Comparison of ENCODE assay signal across 8 mouse cellular contexts in genomic region chr10:128536266-128536940, GRCm38 (mm10). TPM values are rescaled to one million over a fixed set of nuclear protein-coding genes. Genes with fewer than 3 reads are reported as not detected.
DNase-seq lines count a peak whose midpoint lies in the region; ATAC-seq and TF ChIP-seq lines count a peak whose summit lies in the region.

No protein-coding gene starts in this region.

- WGBS in hindbrain, postnatal 0 days, result 15% methylated on average over 18 of the region's 18 CpGs
- WGBS in macrophage (ENCODE audit: missing documents), result 13% methylated on average over 18 of the region's 18 CpGs

- peak; percentile 90 for TF ChIP-seq CTCF in gastrocnemius, adult 2 months (IDR thresholded peaks at IDR 0.05)
- peak; percentile 92 for TF ChIP-seq CTCF in hindbrain, postnatal 0 days (IDR thresholded peaks at IDR 0.05; ENCODE audit: low read depth)

- no peaks in the 10 kb centered on the region for H3K27me3 ChIP-seq in hindbrain, postnatal 0 days (ENCODE audit: insufficient read depth, low read length)

- H3K36me3 ChIP-seq in hindbrain, postnatal 0 days (ENCODE audit: insufficient read depth, low read length), result 0 out of 2 replicates have a peak, but pooled peaks cover 3% of the 10 kb centered on the region
- H3K36me3 ChIP-seq in macrophage (ENCODE audit: inconsistent target), result no peaks in the 10 kb centered on the region

- H3K27ac ChIP-seq in gastrocnemius, adult 2 months, result peak overlapping the region; percentile 77
- no peak overlapping the region for H3K27ac ChIP-seq in hindbrain, postnatal 0 days
- H3K27ac ChIP-seq in macrophage, result peak overlapping the region; percentile 85

- intact Hi-C loops in gastrocnemius, adult 2 months (cut with DNase I), result loop anchor here (1.0 to 5.0 kb wide), 3 partner anchors 17 to 77 kb away; partner anchors contain the start of gene Smarcc2

- H3K4me1 ChIP-seq in hindbrain, postnatal 0 days (ENCODE audit: insufficient read depth, low read length), result no peaks in the 10 kb centered on the region

- no peak overlapping the region; the same call in 1 of the 2 replicates for H3K9ac ChIP-seq in hindbrain, postnatal 0 days (replicated peaks; ENCODE audit: low read length)

- peak overlapping the region; percentile 57 for H3K4me3 ChIP-seq in gastrocnemius, adult 2 months
- 0 out of 2 replicates have a peak overlapping the region, but pooled peaks have one; percentile 9 for H3K4me3 ChIP-seq in hindbrain, postnatal 0 days (ENCODE audit: low read length)
- peak overlapping the region; percentile 12 for H3K4me3 ChIP-seq in macrophage (ENCODE audit: inconsistent target)

- ATAC-seq in activated CD4-positive, CD25-positive, alpha-beta regulatory T cell, adult 4 months, result peak; percentile 99
- ATAC-seq in common myeloid progenitor, adult 5-6 weeks (replicated peaks; ENCODE audit: low read depth, poor library complexity, severe bottlenecking), result peak; percentile 98
- ATAC-seq in hindbrain, postnatal 0 days, result peak; percentile 91

- H3K4me2 ChIP-seq in hindbrain, postnatal 0 days (ENCODE audit: low read depth, low read length), result peak overlapping the region; percentile 47

- H3K79me2 ChIP-seq in macrophage (ENCODE audit: inconsistent target), result no peaks in the 10 kb centered on the region

- H3K9me3 ChIP-seq in hindbrain, postnatal 0 days (ENCODE audit: low read length), result no peaks in the 10 kb centered on the region

- DNase-seq in gastrocnemius, adult 2 months, result peak; percentile 89
- DNase-seq in hindbrain, postnatal 0 days (ENCODE audit: low spot score), result peak; percentile 92
- peak; percentile 86 to 87 for DNase-seq in left cerebral cortex, adult 18-20 months (ENCODE audit: low spot score in 2 of 2)
- peak; percentile 79 for DNase-seq in retina, postnatal 7 days (ENCODE audit: low read depth, low spot score)
- peak; percentile 66 for DNase-seq in urinary bladder, adult 2 months (ENCODE audit: low spot score)

RNA-seq across cellular contexts. Expression of gene Esyt1, which starts 10.7 kb away (rescaled TPM):
- polyA plus RNA-seq in activated CD4-positive, CD25-positive, alpha-beta regulatory T cell, adult 4 months (2017; shearing (Covaris generic)), result 10 to 100 TPM; 77.5 to 80.7 TPM
- 70.9 and 76.6 TPM in 2 replicates for total RNA-seq in common myeloid progenitor, adult 5-6 weeks (2017)
- total RNA-seq in gastrocnemius, adult 2 months (2021), result 10 to 100 TPM; 13.7 to 14.3 TPM
- total RNA-seq in hindbrain, postnatal 0 days (2014; rRNA removed), result 22.9 and 29.0 TPM in 2 replicates
- polyA plus RNA-seq in hindbrain, postnatal 0 days (2015; fragmentation: Nextera tagmentation; extraction: Ambion mirVana), result 13.3 TPM in 2 replicates
- 10 to 100 TPM; 13.1 to 13.2 TPM for total RNA-seq in left cerebral cortex, adult 18-20 months (2021)
- 100 to 1,000 TPM in 18 of 26 experiments, 10 to 100 TPM in 8; 40.7 to 306 (median 194) TPM for total RNA-seq in macrophage (2018; cell fraction: chromatin; rRNA removed)
- total RNA-seq in macrophage (2018; cell fraction: cytosol; rRNA removed), result 100 to 1,000 TPM; 134 to 249 (median 192) TPM
- total RNA-seq in macrophage (2018; cell fraction: nucleus; rRNA removed), result 100 to 1,000 TPM; 133 to 347 (median 250) TPM
- 147 to 161 TPM (median 155 TPM) in 3 replicates for polyA plus RNA-seq in macrophage (2018)
- 56.9 and 61.6 TPM in 2 replicates for polyA plus RNA-seq in urinary bladder, adult 2 months (2012; rRNA removed)

RNA-seq across cellular contexts. Expression of gene Zc3h10, which starts 11.2 kb away (rescaled TPM):
- polyA plus RNA-seq in activated CD4-positive, CD25-positive, alpha-beta regulatory T cell, adult 4 months (2017; shearing (Covaris generic)), result 10 to 100 TPM in 1 of 2 experiments, 1 to 10 TPM in 1; 6.4 to 10.1 TPM
- 8.6 and 10.6 TPM in 2 replicates for total RNA-seq in common myeloid progenitor, adult 5-6 weeks (2017)
- total RNA-seq in gastrocnemius, adult 2 months (2021), result 1 to 10 TPM; 4.2 to 6.5 TPM
- total RNA-seq in hindbrain, postnatal 0 days (2014; rRNA removed), result 19.3 and 19.4 TPM in 2 replicates
- polyA plus RNA-seq in hindbrain, postnatal 0 days (2015; fragmentation: Nextera tagmentation; extraction: Ambion mirVana), result 12.5 and 13.8 TPM in 2 replicates
- 10 to 100 TPM; 15.9 to 20.7 TPM for total RNA-seq in left cerebral cortex, adult 18-20 months (2021)
- 10 to 100 TPM in 13 of 26 experiments, 1 to 10 TPM in 13; 4.7 to 15.2 (median 10.2) TPM for total RNA-seq in macrophage (2018; cell fraction: chromatin; rRNA removed)
- 10 to 100 TPM in 8 of 26 experiments, 1 to 10 TPM in 18; 6.1 to 12.6 (median 8.9) TPM for total RNA-seq in macrophage (2018; cell fraction: cytosol; rRNA removed)
- 10 to 100 TPM in 21 of 26 experiments, 1 to 10 TPM in 5; 7.0 to 15.7 (median 11.5) TPM for total RNA-seq in macrophage (2018; cell fraction: nucleus; rRNA removed)
- 6.7 to 13.0 TPM (median 9.6 TPM) in 3 replicates for polyA plus RNA-seq in macrophage (2018)
- polyA plus RNA-seq in urinary bladder, adult 2 months (2012; rRNA removed), result 12.5 TPM in 2 replicates

RNA-seq across cellular contexts. Expression of gene Rpl41, which starts 12.7 kb away (rescaled TPM):
- polyA plus RNA-seq in activated CD4-positive, CD25-positive, alpha-beta regulatory T cell, adult 4 months (2017; shearing (Covaris generic)), result 1,000 to 10,000 TPM; 5,950 to 7,803 TPM
- 3,010 and 3,037 TPM in 2 replicates for total RNA-seq in common myeloid progenitor, adult 5-6 weeks (2017)
- 1,000 to 10,000 TPM in 1 of 2 experiments, 100 to 1,000 TPM in 1; 932 to 1,025 TPM for total RNA-seq in gastrocnemius, adult 2 months (2021)
- total RNA-seq in hindbrain, postnatal 0 days (2014; rRNA removed), result 412 and 501 TPM in 2 replicates
- 2,609 and 2,618 TPM in 2 replicates for polyA plus RNA-seq in hindbrain, postnatal 0 days (2015; fragmentation: Nextera tagmentation; extraction: Ambion mirVana)
- 1,000 to 10,000 TPM; 1,493 to 1,582 TPM for total RNA-seq in left cerebral cortex, adult 18-20 months (2021)
- 100 to 1,000 TPM in 19 of 26 experiments, 10 to 100 TPM in 7; 49.0 to 397 (median 132) TPM for total RNA-seq in macrophage (2018; cell fraction: chromatin; rRNA removed)
- total RNA-seq in macrophage (2018; cell fraction: cytosol; rRNA removed), result 1,000 to 10,000 TPM; 2,339 to 5,146 (median 3,315) TPM
- 100 to 1,000 TPM; 236 to 704 (median 486) TPM for total RNA-seq in macrophage (2018; cell fraction: nucleus; rRNA removed)
- polyA plus RNA-seq in macrophage (2018), result 1,107 to 2,183 TPM (median 2,047 TPM) in 3 replicates
- polyA plus RNA-seq in urinary bladder, adult 2 months (2012; rRNA removed), result 2,645 and 3,313 TPM in 2 replicates

RNA-seq across cellular contexts. Expression of gene Pa2g4, which starts 29.4 kb away (rescaled TPM):
- polyA plus RNA-seq in activated CD4-positive, CD25-positive, alpha-beta regulatory T cell, adult 4 months (2017; shearing (Covaris generic)), result 100 to 1,000 TPM; 136 to 160 TPM
- total RNA-seq in common myeloid progenitor, adult 5-6 weeks (2017), result 385 and 532 TPM in 2 replicates
- total RNA-seq in gastrocnemius, adult 2 months (2021), result 10 to 100 TPM; 37.8 to 39.3 TPM
- total RNA-seq in hindbrain, postnatal 0 days (2014; rRNA removed), result 48.0 and 61.2 TPM in 2 replicates
- 114 and 117 TPM in 2 replicates for polyA plus RNA-seq in hindbrain, postnatal 0 days (2015; fragmentation: Nextera tagmentation; extraction: Ambion mirVana)
- total RNA-seq in left cerebral cortex, adult 18-20 months (2021), result 10 to 100 TPM; 58.3 TPM
- 10 to 100 TPM in 19 of 26 experiments, 1 to 10 TPM in 7; 3.8 to 38.8 (median 16.5) TPM for total RNA-seq in macrophage (2018; cell fraction: chromatin; rRNA removed)
- total RNA-seq in macrophage (2018; cell fraction: cytosol; rRNA removed), result 10 to 100 TPM; 33.9 to 58.9 (median 46.3) TPM
- 10 to 100 TPM in 25 of 26 experiments, 1 to 10 TPM in 1; 9.8 to 65.5 (median 17.4) TPM for total RNA-seq in macrophage (2018; cell fraction: nucleus; rRNA removed)
- polyA plus RNA-seq in macrophage (2018), result 45.8 to 148 TPM (median 116 TPM) in 3 replicates
- 74.1 and 75.9 TPM in 2 replicates for polyA plus RNA-seq in urinary bladder, adult 2 months (2012; rRNA removed)

RNA-seq across cellular contexts. Expression of gene Myl6b, which starts 37.9 kb away (rescaled TPM):
- polyA plus RNA-seq in activated CD4-positive, CD25-positive, alpha-beta regulatory T cell, adult 4 months (2017; shearing (Covaris generic)), result 1 to 10 TPM; 2.0 to 6.9 TPM
- 0.55 TPM in 1 of 2 replicates, not detected in the other for total RNA-seq in common myeloid progenitor, adult 5-6 weeks (2017)
- total RNA-seq in gastrocnemius, adult 2 months (2021), result 10 to 100 TPM in 1 of 2 experiments, 1 to 10 TPM in 1; 6.5 to 17.8 TPM
- 27.1 and 34.6 TPM in 2 replicates for total RNA-seq in hindbrain, postnatal 0 days (2014; rRNA removed)
- 4.2 and 4.9 TPM in 2 replicates for polyA plus RNA-seq in hindbrain, postnatal 0 days (2015; fragmentation: Nextera tagmentation; extraction: Ambion mirVana)
- total RNA-seq in left cerebral cortex, adult 18-20 months (2021), result 10 to 100 TPM; 31.5 to 34.9 TPM
- total RNA-seq in macrophage (2018; cell fraction: chromatin; rRNA removed), result 1 to 10 TPM in 5 of 26 experiments, under 1 TPM in 5, not detected in 16; 0.68 to 4.6 (median 1.1) TPM
- 1 to 10 TPM; 1.9 to 3.5 (median 2.4) TPM for total RNA-seq in macrophage (2018; cell fraction: cytosol; rRNA removed)
- 1 to 10 TPM in 8 of 26 experiments, under 1 TPM in 9, not detected in 9; 0.59 to 2.2 (median 1.00) TPM for total RNA-seq in macrophage (2018; cell fraction: nucleus; rRNA removed)
- polyA plus RNA-seq in macrophage (2018), result 0.73 to 1.7 TPM (median 1.4 TPM) in 3 replicates
- polyA plus RNA-seq in urinary bladder, adult 2 months (2012; rRNA removed), result 3.0 and 3.3 TPM in 2 replicates
